Mouse (Mus musculus): ENCODE data around the gene Csde1. TPM values are rescaled to one million over a fixed set of nuclear protein-coding genes. Genes with fewer than 3 reads are reported as not detected.

The Csde1 gene
- 341 and 357 TPM in 2 replicates for polyA plus RNA-seq (2016; fragmentation: Nextera tagmentation; extraction: Ambion mirVana)

- Histone ChIP-seq H3K27me3 (replicated peaks) (no peaks in the 10 kb centered on the region), H3K4me2 (peak within 1 kb of the TSS; percentile 77), H3K9me3 (replicated peaks) (no peaks in the 10 kb centered on the region), H3K27ac (ENCODE audit: poor library complexity, severe bottlenecking) (peak within 1 kb of the TSS; percentile 90), H3K4me3 (peak within 1 kb of the TSS; percentile 86), H3K4me1 (replicated peaks) (peaks cover 18% of the 10 kb centered on the region), H3K9ac (peak within 1 kb of the TSS; percentile 97), H3K36me3 (no peaks in the 10 kb centered on the region)
- WGBS: under 1% methylated on average over 55 of the region's 55 CpGs
- ATAC-seq (ENCODE audit: insufficient number of reproducible peaks, low FRiP score): peak; percentile 94
Measured at GRCm38 (mm10) chr3:103020249-103020942, at the start of gene Csde1. Csde1 (plus strand) TSS chr3:103020426.

DNA sequence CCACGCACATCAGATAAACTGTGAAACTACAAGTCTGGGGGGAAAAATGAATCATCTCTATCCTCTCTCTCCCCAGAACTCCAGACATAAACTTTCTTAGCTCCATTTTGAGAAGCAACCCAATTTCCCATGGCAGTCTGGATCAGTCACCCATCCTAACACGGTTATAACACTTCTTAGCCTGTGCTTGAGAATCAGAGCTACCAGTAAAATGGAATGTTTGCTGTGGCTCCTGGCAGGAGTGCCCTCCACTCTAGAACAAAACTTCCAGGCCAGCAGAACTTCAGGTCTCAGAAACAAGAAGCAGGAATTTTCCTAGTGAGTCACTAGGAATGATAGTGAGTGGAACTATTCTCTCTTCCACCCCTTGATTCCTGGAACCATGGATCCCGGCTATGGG, 49.7 kb upstream of the Csde1 start:
- H3K4me3 ChIP-seq: no peak overlapping the region
- H3K4me2 ChIP-seq: no peak overlapping the region
- no peak overlapping the region for H3K27ac ChIP-seq (ENCODE audit: poor library complexity, severe bottlenecking)
- no peaks in the 10 kb centered on the region for H3K36me3 ChIP-seq
- no peaks in the 10 kb centered on the region for H3K9me3 ChIP-seq (replicated peaks)
- no peaks in the 10 kb centered on the region for H3K4me1 ChIP-seq (replicated peaks)
- ATAC-seq (ENCODE audit: insufficient number of reproducible peaks, low FRiP score): no peak
- no peak overlapping the region for H3K9ac ChIP-seq
- no peaks in the 10 kb centered on the region for H3K27me3 ChIP-seq (replicated peaks)
- 78% methylated on average over 3 of the region's 3 CpGs for WGBS

- H3K9me3 ChIP-seq (replicated peaks): no peaks in the 10 kb centered on the region
- H3K4me3 ChIP-seq: no peak overlapping the region
- 79% methylated on average over 4 of the region's 4 CpGs for WGBS
- H3K27me3 ChIP-seq (replicated peaks): no peaks in the 10 kb centered on the region
- no peak overlapping the region for H3K27ac ChIP-seq (ENCODE audit: poor library complexity, severe bottlenecking)
- no peak overlapping the region for H3K9ac ChIP-seq
- no peaks in the 10 kb centered on the region for H3K36me3 ChIP-seq
- H3K4me1 ChIP-seq (replicated peaks): no peaks in the 10 kb centered on the region; the same call in 1 of the 2 replicates
- no peak for ATAC-seq (ENCODE audit: insufficient number of reproducible peaks, low FRiP score)
- no peak overlapping the region for H3K4me2 ChIP-seq
Measured at GRCm38 (mm10) chr3:102976906-102977305, 43.3 kb upstream of the Csde1 start.

DNA sequence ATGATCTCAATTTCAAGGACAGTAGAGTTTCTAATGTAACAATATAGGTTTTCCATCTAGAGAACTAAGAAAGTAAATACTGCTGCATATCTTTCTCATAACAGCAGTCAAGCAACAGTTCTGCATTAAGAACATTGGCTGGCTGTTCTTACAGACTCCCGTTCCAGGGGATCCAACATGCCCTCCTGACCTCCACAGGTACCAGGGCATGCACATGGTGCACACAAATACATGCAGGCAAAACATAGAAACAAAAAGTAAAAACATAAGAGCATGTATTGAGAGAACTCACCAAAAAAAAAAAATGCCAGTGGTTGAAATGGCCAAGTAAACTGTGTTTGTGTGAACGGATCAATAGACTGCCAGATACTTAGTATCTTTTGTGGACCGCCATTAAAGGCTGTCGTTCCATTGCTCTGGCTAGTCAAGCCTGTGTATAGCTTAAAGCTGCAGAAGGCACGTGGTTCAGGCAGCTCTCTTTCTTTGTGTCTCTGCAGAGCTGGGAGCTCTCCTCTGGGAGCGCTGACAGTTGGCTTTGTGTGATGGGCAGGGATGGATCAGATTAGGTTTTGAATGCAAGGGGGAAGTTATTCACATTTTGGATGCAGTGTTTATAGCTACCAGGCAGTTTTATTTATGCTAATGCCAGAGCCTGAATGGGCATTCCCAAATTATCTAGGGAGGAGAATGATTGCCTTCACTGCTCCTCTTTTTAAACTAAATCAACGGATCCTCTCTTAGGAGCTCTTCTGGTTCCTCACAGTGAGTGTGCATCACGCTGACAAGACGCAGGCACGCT, 40.5 kb upstream of the Csde1 start:
- Histone ChIP-seq H3K9ac (no peak overlapping the region), H3K4me1 (replicated peaks) (no peaks in the 10 kb centered on the region; the same call in 1 of the 2 replicates), H3K27me3 (replicated peaks) (no peaks in the 10 kb centered on the region), H3K4me2 (0 out of 2 replicates have a peak overlapping the region, but pooled peaks have one; percentile 9), H3K36me3 (no peaks in the 10 kb centered on the region), H3K27ac (ENCODE audit: poor library complexity, severe bottlenecking) (no peak overlapping the region), H3K4me3 (no peak overlapping the region), H3K9me3 (replicated peaks) (no peaks in the 10 kb centered on the region)
- ATAC-seq (ENCODE audit: insufficient number of reproducible peaks, low FRiP score): no peak
- WGBS: 36% methylated on average over 10 of the region's 10 CpGs

GRCm38 (mm10) chr3:102980349-102980736, 39.9 kb upstream of the Csde1 start:
- no peaks in the 10 kb centered on the region for H3K27me3 ChIP-seq (replicated peaks)
- H3K36me3 ChIP-seq: no peaks in the 10 kb centered on the region
- 48% methylated on average over 3 of the region's 3 CpGs for WGBS
- H3K9ac ChIP-seq: no peak overlapping the region
- H3K27ac ChIP-seq (ENCODE audit: poor library complexity, severe bottlenecking): no peak overlapping the region
- no peak overlapping the region for H3K4me3 ChIP-seq
- no peaks in the 10 kb centered on the region; the same call in 1 of the 2 replicates for H3K4me1 ChIP-seq (replicated peaks)
- no peaks in the 10 kb centered on the region for H3K9me3 ChIP-seq (replicated peaks)
- ATAC-seq (ENCODE audit: insufficient number of reproducible peaks, low FRiP score): no peak
- H3K4me2 ChIP-seq: 0 out of 2 replicates have a peak overlapping the region, but pooled peaks have one; percentile 9

- WGBS: 64% methylated on average over 8 of the region's 8 CpGs
Measured at GRCm38 (mm10) chr3:102991041-102991440, 29.2 kb upstream of the Csde1 start.

GRCm38 (mm10) chr3:102992936-102993335, 27.3 kb upstream of the Csde1 start:
- Histone ChIP-seq H3K27ac (ENCODE audit: poor library complexity, severe bottlenecking) (no peak overlapping the region), H3K36me3 (no peaks in the 10 kb centered on the region)
- 28% methylated on average over 3 of the region's 3 CpGs for WGBS

More at GRCm38 (mm10) chr3:102991041-102991440, 29.2 kb upstream of the Csde1 start:
- no peak overlapping the region for H3K27ac ChIP-seq (ENCODE audit: poor library complexity, severe bottlenecking)
- H3K27me3 ChIP-seq (replicated peaks): no peaks in the 10 kb centered on the region
- no peaks in the 10 kb centered on the region for H3K9me3 ChIP-seq (replicated peaks)
- H3K4me2 ChIP-seq: no peak overlapping the region
- no peak overlapping the region for H3K9ac ChIP-seq
- no peak for ATAC-seq (ENCODE audit: insufficient number of reproducible peaks, low FRiP score)
- no peak overlapping the region for H3K4me3 ChIP-seq
- no peaks in the 10 kb centered on the region for H3K36me3 ChIP-seq
- H3K4me1 ChIP-seq (replicated peaks): peaks cover 7% of the 10 kb centered on the region; the same call in 1 of the 2 replicates

GRCm38 (mm10) chr3:102995233-102995604, 25.0 kb upstream of the Csde1 start:
- peak overlapping the region; percentile 83; the same call in 1 of the 2 replicates for H3K9ac ChIP-seq
- peak overlapping the region; percentile 91; the same call in 1 of the 2 replicates for H3K27ac ChIP-seq (ENCODE audit: poor library complexity, severe bottlenecking)
- 51% methylated on average over 7 of the region's 7 CpGs for WGBS
- peak overlapping the region; percentile 70 for H3K4me3 ChIP-seq
- ATAC-seq (ENCODE audit: insufficient number of reproducible peaks, low FRiP score): no peak
- H3K4me2 ChIP-seq: peak overlapping the region; percentile 65
- peaks cover 11% of the 10 kb centered on the region for H3K4me1 ChIP-seq (replicated peaks)
- H3K27me3 ChIP-seq (replicated peaks): no peaks in the 10 kb centered on the region
- H3K36me3 ChIP-seq: peaks cover 23% of the 10 kb centered on the region
- no peaks in the 10 kb centered on the region for H3K9me3 ChIP-seq (replicated peaks)

More at GRCm38 (mm10) chr3:102992936-102993335, 27.3 kb upstream of the Csde1 start:
- no peaks in the 10 kb centered on the region for H3K27me3 ChIP-seq (replicated peaks)
- H3K4me3 ChIP-seq: no peak overlapping the region
- H3K9me3 ChIP-seq (replicated peaks): no peaks in the 10 kb centered on the region
- no peak overlapping the region for H3K4me2 ChIP-seq
- H3K9ac ChIP-seq: no peak overlapping the region
- peaks cover 11% of the 10 kb centered on the region for H3K4me1 ChIP-seq (replicated peaks)
- no peak for ATAC-seq (ENCODE audit: insufficient number of reproducible peaks, low FRiP score)

- under 1% methylated on average over 60 of the region's 60 CpGs for WGBS
- peaks cover 28% of the 10 kb centered on the region for H3K36me3 ChIP-seq
- peak within 1 kb of the TSS; percentile 83 for H3K9ac ChIP-seq
- H3K9me3 ChIP-seq (replicated peaks): no peaks in the 10 kb centered on the region
- peak within 1 kb of the TSS; percentile 91 for H3K27ac ChIP-seq (ENCODE audit: poor library complexity, severe bottlenecking)
- H3K4me2 ChIP-seq: peak within 1 kb of the TSS; percentile 65
- no peaks in the 10 kb centered on the region for H3K27me3 ChIP-seq (replicated peaks)
- H3K4me3 ChIP-seq: peak within 1 kb of the TSS; percentile 70
- peaks cover 11% of the 10 kb centered on the region for H3K4me1 ChIP-seq (replicated peaks)
- ATAC-seq (ENCODE audit: insufficient number of reproducible peaks, low FRiP score): peak; percentile 98
Measured at GRCm38 (mm10) chr3:102995605-102996321, 24.5 kb upstream of the Csde1 start, which contains the start of gene Sike1. Sike1 (plus strand) TSS chr3:102995708.

DNA sequence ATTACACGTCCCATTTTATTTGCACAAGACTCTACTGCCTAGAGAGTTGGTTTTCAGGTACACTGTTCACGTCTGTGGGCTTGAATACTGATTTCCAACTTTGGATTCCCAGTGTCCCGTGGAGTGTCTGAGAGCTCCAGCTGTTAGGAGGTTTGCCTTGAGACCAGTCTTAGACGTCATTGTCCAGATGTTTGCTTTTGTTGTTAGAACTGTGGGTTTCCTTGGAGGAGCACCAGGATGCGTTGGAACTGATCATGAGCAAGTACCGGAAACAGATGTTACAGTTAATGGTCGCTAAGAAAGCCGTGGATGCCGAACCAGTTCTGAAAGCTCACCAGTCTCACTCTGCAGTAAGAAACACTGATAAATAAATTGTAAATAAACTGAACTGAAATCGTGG, 23.2 kb upstream of the Csde1 start:
- no peak overlapping the region for H3K4me3 ChIP-seq
- peaks cover 11% of the 10 kb centered on the region for H3K4me1 ChIP-seq (replicated peaks)
- H3K9me3 ChIP-seq (replicated peaks): no peaks in the 10 kb centered on the region
- no peak overlapping the region for H3K9ac ChIP-seq
- H3K4me2 ChIP-seq: no peak overlapping the region
- 78% methylated on average over 10 of the region's 10 CpGs for WGBS
- H3K27ac ChIP-seq (ENCODE audit: poor library complexity, severe bottlenecking): no peak overlapping the region
- no peaks in the 10 kb centered on the region for H3K27me3 ChIP-seq (replicated peaks)
- peaks cover 39% of the 10 kb centered on the region for H3K36me3 ChIP-seq
- no peak for ATAC-seq (ENCODE audit: insufficient number of reproducible peaks, low FRiP score)

Data from heart, embryonic 12.5 days (tissue).